Mouse (Mus musculus) limb, embryonic 12.5 days (tissue): ENCODE measurements around the gene Fbn1. TPM values are rescaled to one million over a fixed set of nuclear protein-coding genes. Genes with fewer than 3 reads are reported as not detected.

ENCODE experiments used
- ATAC-seq: fragments of 200-750 bp; cut with Nextera tagmentation; 2 replicates; pipeline ENCODE4 v1.8.0; 2017; ENCODE audit warnings: low read depth, moderate TSS enrichment; ENCODE audit not compliant: insufficient number of reproducible peaks, insufficient read depth, low FRiP score, low TSS enrichment
- H3K27ac ChIP-seq: fragments of 300-500 bp; sonication (generic); 2 replicates; pipeline ENCODE4 v1.5.1; 2016; ENCODE audit warnings: mild to moderate bottlenecking, moderate library complexity
- H3K27me3 ChIP-seq: fragments of 300-500 bp; sonication (generic); 2 replicates; pipeline ENCODE4 v1.6.1; 2016; ENCODE audit warnings: mild to moderate bottlenecking, moderate library complexity
- H3K36me3 ChIP-seq: fragments of 300-500 bp; sonication (generic); 2 replicates; pipeline ENCODE4 v1.6.1; 2016; ENCODE audit warnings: mild to moderate bottlenecking, moderate library complexity
- H3K4me1 ChIP-seq: fragments of 300-500 bp; sonication (generic); replicated peaks from 2 replicates; pipeline ENCODE4 v1.6.1; 2016
- H3K4me2 ChIP-seq: fragments of 300-500 bp; sonication (generic); 2 replicates; pipeline ENCODE4 v1.6.1; 2016; ENCODE audit warnings: mild to moderate bottlenecking, moderate library complexity
- H3K4me3 ChIP-seq: fragments of 300-500 bp; sonication (generic); replicated peaks from 2 replicates; pipeline ENCODE4 v1.5.1; 2016; ENCODE audit warnings: mild to moderate bottlenecking
- H3K9ac ChIP-seq: fragments of 300-500 bp; sonication (generic); replicated peaks from 2 replicates; pipeline ENCODE4 v1.6.1; 2016; ENCODE audit warnings: mild to moderate bottlenecking, moderate library complexity
- H3K9me3 ChIP-seq: fragments of 300-500 bp; sonication (generic); 2 replicates; pipeline ENCODE4 v1.6.1; 2016; ENCODE audit warnings: mild to moderate bottlenecking, moderate library complexity
- WGBS: fragments of 180-500 bp; shearing (Covaris S2); methylation state at CpG from one replicate; pipeline ENCODE4 v1.1.7; 2016; 5-methylcytosine and 5-hydroxymethylcytosine counted together
- polyA plus RNA-seq: library from polyadenylated mRNA; unstranded; fragments of >200 nt; fragmentation: Nextera tagmentation; extraction: Ambion mirVana; gene quantifications from 2 replicates; pipeline ENCODE4 v1.2.1, GENCODE M21; 2016

The Fbn1 gene
- polyA plus RNA-seq, 1 experiment from 2014 or later: 11.5 TPM

- Histone ChIP-seq H3K36me3 (no peaks in the 10 kb centered on the region), H3K4me1 (peaks cover 6% of the 10 kb centered on the region), H3K4me3 (no peak overlapping the region), H3K9ac (no peak overlapping the region), H3K4me2 (no peak overlapping the region), H3K27me3 (peaks cover 2% of the 10 kb centered on the region; the same call in 1 of the 2 replicates), H3K27ac (no peak overlapping the region), H3K9me3 (no peaks in the 10 kb centered on the region)
- 81% methylated on average over 12 of the region's 12 CpGs for WGBS
- no peak for ATAC-seq
Measured at GRCm38 (mm10) chr2:125515291-125516057, 7.7 kb upstream of the Fbn1 start.

- Histone ChIP-seq H3K9me3 (no peaks in the 10 kb centered on the region), H3K27me3 (peaks cover 11% of the 10 kb centered on the region), H3K27ac (no peak overlapping the region), H3K4me2 (no peak overlapping the region), H3K4me3 (no peak overlapping the region), H3K36me3 (no peaks in the 10 kb centered on the region), H3K4me1 (peaks cover 6% of the 10 kb centered on the region), H3K9ac (no peak overlapping the region)
- no peak for ATAC-seq
- WGBS: 38% methylated on average over 3 of the region's 3 CpGs
Measured at GRCm38 (mm10) chr2:125514391-125514790, 6.6 kb upstream of the Fbn1 start.

GRCm38 (mm10) chr2:125512544-125512943, 4.8 kb upstream of the Fbn1 start:
- peaks cover 26% of the 10 kb centered on the region for H3K27me3 ChIP-seq
- no peaks in the 10 kb centered on the region for H3K9me3 ChIP-seq
- H3K4me3 ChIP-seq: no peak overlapping the region
- H3K36me3 ChIP-seq: no peaks in the 10 kb centered on the region
- no peak for ATAC-seq
- WGBS: 77% methylated on average over 4 of the region's 4 CpGs
- no peak overlapping the region for H3K9ac ChIP-seq
- peaks cover 6% of the 10 kb centered on the region for H3K4me1 ChIP-seq
- H3K27ac ChIP-seq: no peak overlapping the region
- no peak overlapping the region for H3K4me2 ChIP-seq

- no peak overlapping the region for H3K4me2 ChIP-seq
- H3K4me1 ChIP-seq: peaks cover 9% of the 10 kb centered on the region
- peaks cover 32% of the 10 kb centered on the region for H3K27me3 ChIP-seq
- no peak overlapping the region for H3K9ac ChIP-seq
- H3K4me3 ChIP-seq: no peak overlapping the region
- no peak overlapping the region for H3K27ac ChIP-seq
- H3K36me3 ChIP-seq: no peaks in the 10 kb centered on the region
- no peaks in the 10 kb centered on the region for H3K9me3 ChIP-seq
- no peak for ATAC-seq
- WGBS: 88% methylated on average over 4 of the region's 4 CpGs
Measured at GRCm38 (mm10) chr2:125511898-125512297, 4.1 kb upstream of the Fbn1 start.

GRCm38 (mm10) chr2:125510752-125511151, 3.0 kb upstream of the Fbn1 start:
- H3K4me1 ChIP-seq: peaks cover 5% of the 10 kb centered on the region
- H3K9me3 ChIP-seq: no peaks in the 10 kb centered on the region
- WGBS: 71% methylated on average over 2 of the region's 2 CpGs
- H3K27me3 ChIP-seq: peaks cover 35% of the 10 kb centered on the region
- ATAC-seq: no peak
- H3K4me2 ChIP-seq: no peak overlapping the region
- H3K4me3 ChIP-seq: no peak overlapping the region
- H3K36me3 ChIP-seq: no peaks in the 10 kb centered on the region
- H3K27ac ChIP-seq: no peak overlapping the region
- no peak overlapping the region for H3K9ac ChIP-seq

- H3K27ac ChIP-seq: no peak overlapping the region
- H3K27me3 ChIP-seq: peaks cover 50% of the 10 kb centered on the region
- no peaks in the 10 kb centered on the region for H3K36me3 ChIP-seq
- no peak for ATAC-seq
- peaks cover 13% of the 10 kb centered on the region for H3K4me1 ChIP-seq
- no peak overlapping the region for H3K4me2 ChIP-seq
- no peak overlapping the region for H3K9ac ChIP-seq
- WGBS: 95% methylated on average over 5 of the region's 5 CpGs
- no peak overlapping the region for H3K4me3 ChIP-seq
- H3K9me3 ChIP-seq: no peaks in the 10 kb centered on the region
Measured at GRCm38 (mm10) chr2:125508381-125508780, 588 bp upstream of the Fbn1 start.

GRCm38 (mm10) chr2:125506316-125507054, 1.3 kb downstream of the Fbn1 start:
- peak; percentile 89 for ATAC-seq
- Histone ChIP-seq H3K27me3 (peaks cover 59% of the 10 kb centered on the region), H3K9me3 (no peaks in the 10 kb centered on the region), H3K4me1 (peaks cover 13% of the 10 kb centered on the region), H3K9ac (peak overlapping the region; percentile 79), H3K27ac (peak overlapping the region; percentile 88), H3K36me3 (no peaks in the 10 kb centered on the region), H3K4me2 (peak overlapping the region; percentile 88), H3K4me3 (peak overlapping the region; percentile 71)
- WGBS: 3% methylated on average over 33 of the region's 37 CpGs

GRCm38 (mm10) chr2:125505746-125506315, 2.0 kb downstream of the Fbn1 start:
- under 1% methylated on average over 48 of the region's 48 CpGs for WGBS
- Histone ChIP-seq H3K27me3 (peaks cover 56% of the 10 kb centered on the region), H3K9me3 (no peaks in the 10 kb centered on the region)

GRCm38 (mm10) chr2:125505006-125505745, 2.6 kb downstream of the Fbn1 start, which contains the start of gene Gm9913:
Gene Gm9913, plus strand, starts transcription at chr2:125505089.
- H3K27me3 ChIP-seq: peaks cover 56% of the 10 kb centered on the region
- H3K27ac ChIP-seq: peak within 1 kb of the TSS; percentile 88
- no peaks in the 10 kb centered on the region for H3K36me3 ChIP-seq
- peak within 1 kb of the TSS; percentile 71 for H3K4me3 ChIP-seq
- WGBS: under 1% methylated on average over 45 of the region's 45 CpGs
- H3K9ac ChIP-seq: peak within 1 kb of the TSS; percentile 79
- peak within 1 kb of the TSS; percentile 88 for H3K4me2 ChIP-seq
- peak; percentile 15 for ATAC-seq
- peaks cover 13% of the 10 kb centered on the region for H3K4me1 ChIP-seq
- no peaks in the 10 kb centered on the region for H3K9me3 ChIP-seq

More at GRCm38 (mm10) chr2:125505746-125506315, 2.0 kb downstream of the Fbn1 start:
- Histone ChIP-seq H3K4me1 (peaks cover 13% of the 10 kb centered on the region), H3K9ac (peak overlapping the region; percentile 79), H3K4me3 (peak overlapping the region; percentile 71), H3K36me3 (no peaks in the 10 kb centered on the region), H3K4me2 (peak overlapping the region; percentile 88), H3K27ac (peak overlapping the region; percentile 88)
- ATAC-seq: peak; percentile 79

- no peak for ATAC-seq
- H3K27ac ChIP-seq: no peak overlapping the region
- peaks cover 8% of the 10 kb centered on the region for H3K4me1 ChIP-seq
- H3K27me3 ChIP-seq: peaks cover 48% of the 10 kb centered on the region
- H3K9me3 ChIP-seq: no peaks in the 10 kb centered on the region
- H3K36me3 ChIP-seq: peaks cover 4% of the 10 kb centered on the region; the same call in 1 of the 2 replicates
- no peak overlapping the region for H3K9ac ChIP-seq
- no peak overlapping the region for H3K4me2 ChIP-seq
- H3K4me3 ChIP-seq: no peak overlapping the region
Measured at GRCm38 (mm10) chr2:125501526-125501925, 6.3 kb downstream of the Fbn1 start.
